Mouse (Mus musculus): ENCODE measurements at regions not wholly inside any gene's neighbourhood (a gene's known extent, or its start where the extent isn't known, plus 50 kb on each side); places are given as distances from the start of the nearest gene placed in this dataset.

GRCm38 (mm10) chr10:8037986-8038631, 82.1 kb upstream of the Tab2 start:
- H3K27ac ChIP-seq (ENCODE audit: low read depth, low read length) = peak overlapping the region; percentile 49; the same call in 1 of the 2 replicates
- 19% methylated on average over 5 of the region's 5 CpGs for WGBS
- ATAC-seq (ENCODE audit: insufficient read depth, low FRiP score, low TSS enrichment) (peak; percentile 87), DNase-seq (ENCODE audit: low spot score) (peak; percentile 49)
- H3K4me3 ChIP-seq (ENCODE audit: low read depth, low read length) = no peak overlapping the region
- H3K9me3 ChIP-seq (ENCODE audit: control insufficient read depth, low read length) = no peaks in the 10 kb centered on the region
- H3K4me1 ChIP-seq (ENCODE audit: control insufficient read depth, insufficient read depth, low read length) = peaks cover 9% of the 10 kb centered on the region; the same call in 1 of the 2 replicates
- no peaks in the 10 kb centered on the region for H3K36me3 ChIP-seq (ENCODE audit: control insufficient read depth, insufficient read depth, low read length)
- H3K27me3 ChIP-seq (ENCODE audit: control insufficient read depth, insufficient read depth, low read length) = no peaks in the 10 kb centered on the region
- H3K4me2 ChIP-seq (ENCODE audit: low read depth) = no peak overlapping the region
- H3K9ac ChIP-seq (ENCODE audit: low read length) = no peak overlapping the region

GRCm38 (mm10) chr10:8036293-8036692, 80.3 kb upstream of the Tab2 start:
- Histone ChIP-seq H3K27ac (ENCODE audit: low read depth, low read length) (no peak overlapping the region), H3K4me3 (ENCODE audit: low read depth, low read length) (no peak overlapping the region), H3K36me3 (ENCODE audit: control insufficient read depth, insufficient read depth, low read length) (no peaks in the 10 kb centered on the region), H3K9me3 (ENCODE audit: control insufficient read depth, low read length) (no peaks in the 10 kb centered on the region), H3K4me2 (ENCODE audit: low read depth) (no peak overlapping the region), H3K9ac (ENCODE audit: low read length) (no peak overlapping the region), H3K27me3 (ENCODE audit: control insufficient read depth, insufficient read depth, low read length) (no peaks in the 10 kb centered on the region), H3K4me1 (ENCODE audit: control insufficient read depth, insufficient read depth, low read length) (peaks cover 9% of the 10 kb centered on the region; the same call in 1 of the 2 replicates)
- DNase-seq (ENCODE audit: low spot score) (no peak), ATAC-seq (ENCODE audit: insufficient read depth, low FRiP score, low TSS enrichment) (no peak)
- WGBS = 87% methylated on average over 4 of the region's 4 CpGs

- H3K9ac ChIP-seq (ENCODE audit: low read length) = no peak overlapping the region
- ATAC-seq (ENCODE audit: insufficient read depth, low FRiP score, low TSS enrichment) (no peak), DNase-seq (ENCODE audit: low spot score) (no peak)
- 47% methylated on average over 1 of the region's 1 CpGs for WGBS
- H3K4me3 ChIP-seq (ENCODE audit: low read depth, low read length) = no peak overlapping the region
- no peaks in the 10 kb centered on the region for H3K27me3 ChIP-seq (ENCODE audit: control insufficient read depth, insufficient read depth, low read length)
- no peaks in the 10 kb centered on the region for H3K36me3 ChIP-seq (ENCODE audit: control insufficient read depth, insufficient read depth, low read length)
- H3K9me3 ChIP-seq (ENCODE audit: control insufficient read depth, low read length) = no peaks in the 10 kb centered on the region
- H3K27ac ChIP-seq (ENCODE audit: low read depth, low read length) = no peak overlapping the region
- H3K4me1 ChIP-seq (ENCODE audit: control insufficient read depth, insufficient read depth, low read length) = peaks cover 9% of the 10 kb centered on the region; the same call in 1 of the 2 replicates
- H3K4me2 ChIP-seq (ENCODE audit: low read depth) = no peak overlapping the region
Measured at GRCm38 (mm10) chr10:8035310-8035709, 79.3 kb upstream of the Tab2 start.

- Histone ChIP-seq H3K4me2 (ENCODE audit: low read depth) (no peak overlapping the region), H3K27me3 (ENCODE audit: control insufficient read depth, insufficient read depth, low read length) (no peaks in the 10 kb centered on the region), H3K9ac (ENCODE audit: low read length) (no peak overlapping the region), H3K27ac (ENCODE audit: low read depth, low read length) (no peak overlapping the region), H3K9me3 (ENCODE audit: control insufficient read depth, low read length) (no peaks in the 10 kb centered on the region), H3K4me1 (ENCODE audit: control insufficient read depth, insufficient read depth, low read length) (no peaks in the 10 kb centered on the region), H3K4me3 (ENCODE audit: low read depth, low read length) (no peak overlapping the region), H3K36me3 (ENCODE audit: control insufficient read depth, insufficient read depth, low read length) (no peaks in the 10 kb centered on the region)
- DNase-seq (ENCODE audit: low spot score) (no peak), ATAC-seq (ENCODE audit: insufficient read depth, low FRiP score, low TSS enrichment) (no peak)
- WGBS = 88% methylated on average over 1 of the region's 1 CpGs
Measured at GRCm38 (mm10) chr10:8032203-8032602, 76.2 kb upstream of the Tab2 start.

DNA sequence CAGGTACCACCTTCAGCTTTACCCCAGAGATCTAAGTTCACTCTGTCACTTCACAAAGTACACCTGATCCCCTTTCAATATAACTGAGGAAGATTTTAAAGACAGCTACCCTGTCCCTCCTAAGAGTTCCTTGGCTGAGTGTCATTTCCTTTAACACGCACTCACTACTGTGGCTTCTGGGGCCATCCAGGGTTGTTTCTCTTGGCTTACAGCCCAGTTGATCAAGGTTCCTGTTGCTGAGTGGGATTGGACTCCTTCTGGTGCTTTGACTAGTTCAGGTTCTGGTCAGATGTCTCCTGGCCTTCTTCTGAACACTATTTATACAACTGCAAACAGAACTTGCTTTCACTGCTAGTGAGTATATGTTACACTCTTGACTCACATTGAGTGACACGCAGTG, 72.8 kb upstream of the Tab2 start:
- Histone ChIP-seq H3K4me2 (ENCODE audit: low read depth) (no peak overlapping the region), H3K9ac (ENCODE audit: low read length) (no peak overlapping the region), H3K4me1 (ENCODE audit: control insufficient read depth, insufficient read depth, low read length) (no peaks in the 10 kb centered on the region), H3K27ac (ENCODE audit: low read depth, low read length) (no peak overlapping the region), H3K9me3 (ENCODE audit: control insufficient read depth, low read length) (no peaks in the 10 kb centered on the region), H3K36me3 (ENCODE audit: control insufficient read depth, insufficient read depth, low read length) (no peaks in the 10 kb centered on the region), H3K4me3 (ENCODE audit: low read depth, low read length) (no peak overlapping the region), H3K27me3 (ENCODE audit: control insufficient read depth, insufficient read depth, low read length) (no peaks in the 10 kb centered on the region)
- ATAC-seq (ENCODE audit: insufficient read depth, low FRiP score, low TSS enrichment) = no peak
- 70% methylated on average over 2 of the region's 2 CpGs for WGBS
- no peak for DNase-seq (ENCODE audit: low spot score)

DNA sequence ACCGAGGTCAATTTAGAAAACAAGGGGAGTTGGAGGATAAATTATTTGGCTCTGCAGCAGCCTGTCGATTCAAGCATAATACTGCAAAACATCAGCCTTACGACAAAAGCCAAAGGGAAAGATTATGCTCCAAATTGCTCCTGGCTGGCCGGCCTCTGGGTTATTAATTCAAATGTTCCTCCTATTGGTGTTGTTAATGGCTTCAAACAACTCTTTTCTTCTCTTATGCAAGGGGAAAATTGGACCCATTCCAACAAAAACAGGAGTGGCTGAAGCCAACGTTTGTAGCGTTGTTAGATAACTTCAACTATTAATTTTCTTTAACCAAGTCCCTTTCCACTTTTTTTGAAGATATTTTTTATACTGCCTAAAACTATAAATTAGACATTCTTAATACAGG, 71.0 kb upstream of the Tab2 start:
- 43% methylated on average over 6 of the region's 6 CpGs for WGBS
- Histone ChIP-seq H3K4me3 (ENCODE audit: low read depth, low read length) (no peak overlapping the region), H3K4me1 (ENCODE audit: control insufficient read depth, insufficient read depth, low read length) (no peaks in the 10 kb centered on the region), H3K36me3 (ENCODE audit: control insufficient read depth, insufficient read depth, low read length) (no peaks in the 10 kb centered on the region), H3K9ac (ENCODE audit: low read length) (no peak overlapping the region), H3K4me2 (ENCODE audit: low read depth) (no peak overlapping the region), H3K27ac (ENCODE audit: low read depth, low read length) (no peak overlapping the region), H3K27me3 (ENCODE audit: control insufficient read depth, insufficient read depth, low read length) (no peaks in the 10 kb centered on the region), H3K9me3 (ENCODE audit: control insufficient read depth, low read length) (no peaks in the 10 kb centered on the region)
- no peak for DNase-seq (ENCODE audit: low spot score)
- no peak for ATAC-seq (ENCODE audit: insufficient read depth, low FRiP score, low TSS enrichment)

GRCm38 (mm10) chr10:8023741-8024140, 67.7 kb upstream of the Tab2 start:
- Histone ChIP-seq H3K9ac (ENCODE audit: low read length) (no peak overlapping the region), H3K36me3 (ENCODE audit: control insufficient read depth, insufficient read depth, low read length) (no peaks in the 10 kb centered on the region), H3K4me1 (ENCODE audit: control insufficient read depth, insufficient read depth, low read length) (no peaks in the 10 kb centered on the region), H3K9me3 (ENCODE audit: control insufficient read depth, low read length) (no peaks in the 10 kb centered on the region), H3K4me3 (ENCODE audit: low read depth, low read length) (no peak overlapping the region), H3K27me3 (ENCODE audit: control insufficient read depth, insufficient read depth, low read length) (no peaks in the 10 kb centered on the region), H3K27ac (ENCODE audit: low read depth, low read length) (no peak overlapping the region), H3K4me2 (ENCODE audit: low read depth) (no peak overlapping the region)
- no peak for DNase-seq (ENCODE audit: low spot score)
- no peak for ATAC-seq (ENCODE audit: insufficient read depth, low FRiP score, low TSS enrichment)
- 88% methylated on average over 2 of the region's 2 CpGs for WGBS

DNA sequence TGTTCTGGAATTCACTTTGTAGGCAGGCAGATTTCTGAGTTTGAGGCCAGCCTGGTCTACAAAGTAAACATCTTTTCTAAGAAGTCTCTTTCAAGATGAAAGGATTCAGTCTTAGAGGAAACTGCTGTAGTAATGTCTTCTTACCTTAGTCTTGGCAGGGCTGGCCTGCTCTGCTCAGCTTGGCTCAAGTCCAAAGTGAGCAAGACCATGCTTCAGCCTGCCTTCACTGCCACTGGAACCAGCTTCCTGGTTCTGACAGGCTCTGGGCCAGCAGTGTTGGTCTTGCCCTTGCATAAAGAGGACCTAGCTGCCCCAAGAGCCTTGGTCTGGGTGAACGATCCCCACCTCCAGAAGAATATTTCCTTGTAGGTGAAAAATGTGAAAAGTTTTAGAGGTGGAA, 65.9 kb upstream of the Tab2 start:
- H3K9me3 ChIP-seq (ENCODE audit: control insufficient read depth, low read length) = no peaks in the 10 kb centered on the region
- no peaks in the 10 kb centered on the region for H3K4me1 ChIP-seq (ENCODE audit: control insufficient read depth, insufficient read depth, low read length)
- DNase-seq (ENCODE audit: low spot score) = no peak
- WGBS = 81% methylated on average over 1 of the region's 1 CpGs
- no peaks in the 10 kb centered on the region for H3K36me3 ChIP-seq (ENCODE audit: control insufficient read depth, insufficient read depth, low read length)
- no peak for ATAC-seq (ENCODE audit: insufficient read depth, low FRiP score, low TSS enrichment)
- no peak overlapping the region for H3K27ac ChIP-seq (ENCODE audit: low read depth, low read length)
- no peak overlapping the region for H3K4me3 ChIP-seq (ENCODE audit: low read depth, low read length)
- H3K4me2 ChIP-seq (ENCODE audit: low read depth) = no peak overlapping the region
- H3K9ac ChIP-seq (ENCODE audit: low read length) = no peak overlapping the region
- no peaks in the 10 kb centered on the region for H3K27me3 ChIP-seq (ENCODE audit: control insufficient read depth, insufficient read depth, low read length)

- Histone ChIP-seq H3K4me3 (ENCODE audit: low read depth, low read length) (no peak overlapping the region), H3K4me1 (ENCODE audit: control insufficient read depth, insufficient read depth, low read length) (no peaks in the 10 kb centered on the region), H3K4me2 (ENCODE audit: low read depth) (no peak overlapping the region), H3K9ac (ENCODE audit: low read length) (no peak overlapping the region), H3K27ac (ENCODE audit: low read depth, low read length) (no peak overlapping the region), H3K36me3 (ENCODE audit: control insufficient read depth, insufficient read depth, low read length) (no peaks in the 10 kb centered on the region), H3K27me3 (ENCODE audit: control insufficient read depth, insufficient read depth, low read length) (no peaks in the 10 kb centered on the region), H3K9me3 (ENCODE audit: control insufficient read depth, low read length) (no peaks in the 10 kb centered on the region)
- ATAC-seq (ENCODE audit: insufficient read depth, low FRiP score, low TSS enrichment) = no peak
- WGBS = 78% methylated on average over 4 of the region's 4 CpGs
- no peak for DNase-seq (ENCODE audit: low spot score)
Measured at GRCm38 (mm10) chr10:8020916-8021705, 65.1 kb upstream of the Tab2 start.
